Mouse (Mus musculus) kidney, adult 18-20 months (tissue): ENCODE measurements around the gene Cdh23.

Experiments
- DNase-seq: peaks from one replicate; pipeline ENCODE4 v3.0.0; 2021

The Cdh23 gene

DNA sequence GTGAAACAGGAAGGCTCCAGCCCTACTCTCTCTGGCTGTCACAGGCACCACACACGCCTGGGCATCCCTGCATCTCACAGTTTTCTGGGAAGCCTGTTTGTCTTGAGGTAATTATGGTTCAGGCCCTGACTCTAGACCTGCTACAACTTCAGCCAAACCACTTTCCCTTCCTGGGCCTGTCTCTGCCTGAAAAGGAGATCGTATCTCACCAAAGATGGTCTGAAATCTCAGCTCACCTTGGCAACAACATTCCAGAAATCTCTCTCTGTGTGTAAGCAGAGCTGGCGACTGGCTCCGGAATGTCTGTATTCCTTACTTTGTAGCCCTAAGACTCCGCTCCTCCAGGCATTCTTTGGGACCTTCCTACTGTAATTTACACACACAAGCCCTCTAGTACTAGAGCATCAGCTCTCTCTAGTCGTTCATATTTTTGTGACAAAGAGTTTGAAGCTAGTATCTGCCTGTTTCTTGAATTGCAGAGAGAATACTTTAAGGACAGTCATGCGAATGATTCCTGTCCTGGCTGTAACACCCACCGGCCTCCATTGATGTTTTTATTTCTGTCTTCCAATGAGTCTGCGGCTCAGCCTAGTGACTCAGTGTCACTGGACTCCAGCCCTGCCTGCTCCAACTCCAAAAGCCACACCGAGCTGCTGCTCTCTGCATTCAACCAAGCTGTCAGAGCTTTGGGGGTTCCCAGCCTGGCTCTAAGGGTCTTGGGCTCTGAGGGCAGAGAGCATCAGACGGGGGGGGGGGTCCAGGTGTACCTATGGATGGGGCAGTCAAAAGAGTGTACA is 341.2 kb downstream of the Cdh23 start:
- no peak for DNase-seq

GRCm38 (mm10) chr10:60354003-60354325 is 342.3 kb downstream of the Cdh23 start:
- no peak for DNase-seq

- DNase-seq: no peak
Observed at GRCm38 (mm10) chr10:60353241-60354002, 342.9 kb downstream of the Cdh23 start.

- peak; percentile 48 for DNase-seq
Observed at GRCm38 (mm10) chr10:60351761-60352455, 344.4 kb downstream of the Cdh23 start.

- no peak for DNase-seq
Observed at GRCm38 (mm10) chr10:60351248-60351647, 345.0 kb downstream of the Cdh23 start.

- peak; percentile 94 for DNase-seq
Observed at GRCm38 (mm10) chr10:60350805-60351167, 345.5 kb downstream of the Cdh23 start.

- no peak for DNase-seq
Observed at GRCm38 (mm10) chr10:60350077-60350804, 346.0 kb downstream of the Cdh23 start.

DNA sequence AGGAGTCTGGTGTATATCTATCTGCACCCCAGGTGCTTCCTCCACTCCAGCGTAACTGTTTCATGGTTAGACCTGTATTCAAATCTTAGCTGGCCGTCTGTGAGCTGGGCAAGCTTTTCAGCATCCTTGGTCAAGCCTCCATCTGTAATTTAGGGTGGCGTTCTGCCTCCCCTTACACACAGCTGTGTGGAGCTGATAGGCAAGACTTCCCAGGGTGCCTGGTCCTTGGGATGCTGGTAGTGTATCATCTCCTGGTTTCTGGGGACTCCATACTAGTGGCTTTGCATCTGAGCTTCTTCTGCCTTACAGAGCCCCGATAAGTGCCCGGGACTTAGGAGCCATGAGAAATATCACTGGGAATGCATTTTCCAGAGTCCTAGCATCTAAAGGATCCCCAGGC is 346.6 kb downstream of the Cdh23 start:
- no peak for DNase-seq

DNA sequence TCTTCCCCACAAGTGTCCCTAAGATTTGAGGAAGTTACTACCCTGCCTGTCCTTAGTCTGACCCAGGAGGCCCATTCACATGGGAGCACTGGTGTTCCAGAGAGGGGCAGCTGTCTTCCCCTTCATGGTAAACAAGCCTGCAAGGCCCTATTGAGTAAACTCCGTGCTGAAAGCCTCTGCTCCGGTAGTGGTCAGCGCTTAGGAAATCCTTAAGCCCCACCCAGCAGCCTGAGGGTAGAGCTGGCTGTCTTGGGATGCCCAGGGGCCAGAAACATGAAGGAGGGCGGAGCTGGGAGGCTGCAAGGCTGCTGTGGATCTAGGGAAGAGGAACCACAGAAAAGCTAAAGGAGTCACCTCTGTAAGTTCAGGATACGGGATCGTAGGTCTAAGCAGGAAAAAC is 347.2 kb downstream of the Cdh23 start:
- peak; percentile 25 for DNase-seq

- no peak for DNase-seq
Observed at GRCm38 (mm10) chr10:60347768-60348610, 348.3 kb downstream of the Cdh23 start.

DNA sequence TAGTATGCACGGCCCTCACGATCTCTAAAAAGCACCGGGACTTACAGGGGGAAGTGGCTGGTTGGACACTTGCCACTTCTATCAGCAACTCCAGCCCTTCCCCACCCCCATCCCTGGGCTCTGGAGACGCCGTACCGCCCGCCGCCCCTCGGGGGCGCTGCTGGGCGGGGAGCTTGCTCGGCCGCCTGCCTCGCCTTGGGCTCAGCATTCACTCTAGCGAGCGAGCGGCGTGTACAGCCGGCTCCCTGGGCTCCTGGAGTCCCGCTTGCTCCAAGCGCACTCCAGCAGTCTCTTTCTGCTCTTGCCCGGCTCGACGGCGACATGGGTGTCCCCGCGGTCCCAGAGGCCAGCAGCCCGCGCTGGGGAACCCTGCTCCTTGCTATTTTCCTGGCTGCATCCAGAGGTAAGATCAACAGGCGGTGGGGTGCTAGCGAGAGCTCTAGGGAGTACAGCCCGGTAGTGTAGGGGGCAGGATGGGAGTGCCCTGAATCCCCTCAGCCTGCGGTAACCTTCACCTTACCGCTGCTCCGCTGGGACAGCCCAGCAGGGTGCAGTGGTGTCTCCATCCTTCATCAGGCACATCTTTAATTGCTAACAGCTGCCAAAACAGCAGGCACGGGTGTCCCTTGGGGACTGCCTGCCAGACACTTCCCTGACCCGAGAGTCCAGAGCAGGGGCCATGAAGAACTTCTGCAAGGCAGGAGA is 349.4 kb downstream of the Cdh23 start, which contains the start of gene Vsir:
TSS of gene Vsir (plus strand) at position 151 of the 705 bp plus-strand sequence.
- DNase-seq: peak; percentile 76

DNA sequence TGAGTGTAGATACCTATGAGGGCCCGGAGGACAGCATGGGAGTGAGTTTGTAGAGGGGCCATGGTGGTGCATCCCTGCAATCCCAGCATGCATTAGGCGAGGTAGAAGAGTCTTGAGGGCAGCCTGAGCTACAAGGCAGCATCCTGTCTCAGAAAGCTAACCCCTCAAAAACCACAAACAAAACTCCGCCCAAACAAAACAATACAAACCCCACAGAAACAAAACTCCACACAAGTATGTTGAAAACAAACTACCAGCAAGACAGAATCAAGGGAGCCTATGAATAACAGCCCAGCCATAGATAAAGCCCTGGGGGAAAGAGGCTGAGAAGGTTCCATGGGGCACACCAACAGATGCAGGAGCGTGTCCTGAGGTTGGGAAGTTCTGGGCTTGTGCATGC is 350.2 kb downstream of the Cdh23 start:
- no peak for DNase-seq

DNA sequence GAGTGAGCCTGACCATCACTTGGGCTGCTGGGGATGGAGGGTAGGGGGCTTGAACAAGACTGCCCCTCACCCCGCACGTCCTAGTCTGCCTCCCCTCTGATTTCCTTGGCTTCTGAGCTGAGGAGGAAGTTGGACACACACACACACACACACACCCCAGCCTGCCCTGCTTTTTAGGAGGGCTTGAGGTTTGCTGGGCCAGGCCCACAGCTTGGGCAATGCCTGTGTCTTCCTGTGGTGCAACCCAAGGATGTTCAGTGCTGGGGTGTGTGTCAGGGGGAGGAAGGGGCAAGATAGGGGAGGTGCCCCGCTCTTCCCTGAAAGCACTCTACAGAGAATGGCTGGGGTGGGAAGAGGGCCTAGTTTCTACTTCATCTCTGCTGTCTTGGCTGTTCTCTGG is 352.2 kb downstream of the Cdh23 start:
- DNase-seq: no peak

DNA sequence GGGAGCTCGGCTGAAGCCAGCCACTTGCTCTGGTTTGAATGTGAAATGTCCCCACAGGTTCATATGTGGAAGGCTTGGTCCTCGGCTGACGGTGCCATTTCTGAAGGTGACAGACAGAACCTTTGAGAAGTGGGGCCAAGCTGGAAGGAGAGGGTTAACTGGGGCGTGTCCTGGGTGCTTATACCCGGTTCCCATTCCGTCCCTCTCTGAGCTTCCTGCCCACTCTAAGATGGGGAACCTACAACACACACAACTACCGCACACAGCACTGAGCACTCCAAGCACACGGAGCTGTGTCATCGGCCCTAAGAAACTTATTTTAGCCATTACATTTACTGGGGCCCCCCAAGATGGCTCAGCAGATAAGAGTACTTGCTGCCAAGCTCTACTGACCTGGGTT is 354.8 kb downstream of the Cdh23 start:
- no peak for DNase-seq

DNA sequence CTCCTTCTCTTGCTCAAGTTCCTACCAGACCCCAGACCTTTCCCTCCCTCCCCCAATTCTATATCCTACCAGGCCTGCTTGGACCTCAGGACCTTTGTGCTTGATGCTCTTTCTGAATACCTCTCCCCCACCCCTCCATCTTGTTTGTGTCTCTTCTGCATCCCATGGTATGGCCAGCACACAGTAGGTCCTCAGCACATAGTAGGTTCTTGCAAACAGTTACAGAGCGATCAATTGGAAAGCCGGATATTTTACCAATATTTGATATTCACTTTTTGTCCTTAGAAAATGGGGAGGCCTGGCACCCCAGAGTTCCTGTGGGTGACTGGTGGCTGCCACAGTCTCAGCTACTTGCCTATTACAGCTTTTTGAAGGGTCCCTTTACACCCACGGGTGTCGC is 361.3 kb downstream of the Cdh23 start:
- no peak for DNase-seq

DNA sequence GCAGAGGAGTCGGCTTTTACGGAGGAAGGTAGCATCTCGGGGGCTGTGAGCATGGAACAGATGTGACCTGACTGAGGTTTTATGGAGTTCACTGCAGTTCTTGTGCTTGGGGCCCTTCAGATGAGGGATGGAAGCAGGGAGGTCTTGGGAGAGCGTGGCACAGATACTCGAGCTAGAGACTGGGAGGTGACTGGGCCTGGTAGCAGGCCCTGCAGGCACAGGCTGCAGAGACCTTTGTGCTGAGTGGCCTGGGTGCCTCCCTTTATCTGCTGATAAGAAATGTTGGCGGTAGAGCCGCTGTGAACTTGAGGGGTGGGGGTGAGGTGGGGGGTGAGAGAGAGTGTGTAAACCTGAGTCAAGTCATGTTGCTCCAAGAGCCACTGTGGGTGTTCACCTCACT is 361.7 kb downstream of the Cdh23 start:
- DNase-seq: no peak

DNA sequence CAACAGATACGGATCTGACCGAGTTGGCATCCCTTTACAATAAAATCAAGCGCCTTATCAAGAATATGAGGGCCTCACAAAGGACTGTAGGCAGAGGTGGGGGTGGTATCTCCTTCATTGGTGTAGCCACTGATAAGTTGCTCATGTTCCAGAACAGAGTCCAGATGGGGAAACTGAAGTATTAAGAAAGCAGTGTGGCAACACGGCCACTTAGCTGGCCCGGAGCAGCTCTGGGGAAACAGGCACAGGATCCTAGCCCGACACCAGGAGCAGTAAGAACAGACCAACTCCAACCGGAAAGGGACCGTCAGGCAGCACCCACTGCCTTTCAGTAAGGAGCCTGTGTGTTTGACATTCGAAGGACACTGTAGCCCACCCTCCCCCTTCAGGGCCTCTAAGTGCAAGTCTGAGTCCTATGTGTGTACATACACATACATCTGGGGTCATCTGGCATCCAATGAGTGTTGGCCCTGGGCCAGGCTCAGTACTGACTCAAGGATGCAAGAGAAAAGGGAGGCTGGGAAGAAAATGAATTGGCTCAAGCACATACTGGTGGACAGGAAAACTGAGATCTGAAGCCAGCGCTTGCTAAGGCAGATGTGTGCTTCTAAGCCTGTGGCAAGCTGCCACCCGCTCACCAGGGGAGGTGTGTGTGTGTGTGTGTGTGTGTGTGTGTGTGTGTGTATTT is 367.2 kb downstream of the Cdh23 start:
- DNase-seq: no peak

DNA sequence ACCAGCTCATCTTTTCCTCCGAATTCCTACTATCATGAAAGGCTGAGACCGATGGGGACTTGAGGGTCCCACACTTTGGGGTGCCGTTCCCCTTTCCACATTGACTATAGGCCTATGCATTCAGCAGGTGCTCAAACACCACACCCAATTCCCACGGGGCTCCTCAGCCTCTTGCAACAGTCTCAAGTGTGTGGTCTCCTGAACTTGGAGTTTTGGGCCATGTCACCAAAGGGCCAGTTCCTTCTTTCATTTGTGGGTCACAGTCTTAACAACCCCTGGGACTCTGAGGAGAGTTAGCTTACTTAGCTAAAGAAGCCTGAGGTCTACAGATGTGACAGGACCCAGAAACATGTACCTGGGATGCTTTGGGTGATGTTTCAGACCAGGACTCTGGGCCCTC is 380.1 kb downstream of the Cdh23 start:
- DNase-seq: no peak

DNA sequence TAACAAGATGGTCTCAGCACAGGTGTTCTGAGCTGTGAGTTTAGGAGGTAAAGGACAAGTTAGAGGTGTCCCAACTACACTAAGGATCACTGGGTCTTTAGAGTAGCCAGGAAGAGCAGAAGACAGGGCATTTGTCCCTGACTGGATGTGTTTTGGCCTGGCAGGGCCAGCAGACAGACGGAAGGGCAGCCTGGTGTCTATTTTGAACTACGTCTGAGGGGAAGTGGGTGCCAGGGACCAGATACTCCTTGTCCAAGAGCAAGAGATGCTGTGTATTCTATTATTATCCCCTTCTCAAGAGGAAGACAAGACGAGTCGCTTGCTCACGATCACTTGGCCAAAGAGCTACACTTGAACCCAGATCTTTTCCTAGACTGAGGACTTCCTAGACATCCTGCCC is 382.7 kb downstream of the Cdh23 start:
- no peak for DNase-seq

DNA sequence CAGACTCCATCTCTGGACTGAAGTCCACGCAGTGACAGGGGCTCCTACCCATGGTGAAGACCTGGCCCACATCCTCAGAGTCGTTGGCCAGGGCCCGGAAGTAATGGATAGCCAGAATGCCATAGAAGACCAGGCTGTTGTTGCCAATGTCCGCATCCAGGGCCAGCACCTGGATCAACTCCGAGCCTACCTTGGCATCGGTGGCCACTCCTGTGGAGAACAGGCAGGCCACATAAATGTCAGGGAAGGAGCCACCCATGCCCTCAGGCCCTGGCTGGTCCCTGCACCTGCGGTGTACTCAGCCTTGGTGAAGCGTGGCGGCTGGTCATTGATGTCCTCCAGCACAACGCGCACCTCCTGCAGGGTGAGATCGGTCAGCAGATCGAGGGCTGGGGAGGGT is 385.7 kb downstream of the Cdh23 start:
- DNase-seq: no peak
